Comparison of ENCODE assay signal across 12 mouse cellular contexts in genomic region chr9:120679822-120680426, GRCm38 (mm10).
A peak's percentile ranks its signal among the peaks of the same experiment; 100 is the strongest.
DNase-seq lines count a peak whose midpoint lies in the region; ATAC-seq lines count a peak whose summit lies in the region.
"Had no signal": no experiment of that assay in that cellular context is flagged by ENCODE, and none has a peak within 500 bp of the region (broad histone marks: within the 10 kb centered on the region; RNA-seq: fewer than 3 reads in every experiment).

No protein-coding gene starts in this region.

- H3K4me1 ChIP-seq in neural tube, embryonic 13.5 days (replicated peaks), result peaks cover 42% of the 10 kb centered on the region
- peaks cover 25% of the 10 kb centered on the region for H3K4me1 ChIP-seq in neural tube, embryonic 15.5 days
- H3K4me1 ChIP-seq in limb, embryonic 11.5 days (ENCODE audit: control insufficient read depth, insufficient read depth, low read length), result peaks cover 19% of the 10 kb centered on the region

- H3K27ac ChIP-seq in neural tube, embryonic 13.5 days (replicated peaks), result 0 out of 2 replicates have a peak overlapping the region, but pooled peaks have one; percentile 23
- H3K27ac ChIP-seq in neural tube, embryonic 15.5 days (replicated peaks), result no peak overlapping the region
- no peak overlapping the region for H3K27ac ChIP-seq in limb, embryonic 11.5 days (replicated peaks; ENCODE audit: low read depth, low read length)
- H3K27ac ChIP-seq: neural tube, embryonic 12.5 days had no signal

- no peak overlapping the region for H3K4me3 ChIP-seq in neural tube, embryonic 13.5 days
- no peak overlapping the region for H3K4me3 ChIP-seq in neural tube, embryonic 15.5 days (replicated peaks)
- no peak overlapping the region for H3K4me3 ChIP-seq in limb, embryonic 11.5 days (ENCODE audit: low read depth, low read length)
- H3K4me3 ChIP-seq: neural tube, embryonic 12.5 days had no signal

- no peak overlapping the region for H3K9ac ChIP-seq in neural tube, embryonic 13.5 days
- no peak overlapping the region for H3K9ac ChIP-seq in neural tube, embryonic 15.5 days (replicated peaks)
- no peak overlapping the region for H3K9ac ChIP-seq in limb, embryonic 11.5 days (ENCODE audit: low read length)
- H3K9ac ChIP-seq: forebrain, postnatal 0 days; neural tube, embryonic 12.5 days had no signal

- no peaks in the 10 kb centered on the region for H3K27me3 ChIP-seq in neural tube, embryonic 13.5 days
- no peaks in the 10 kb centered on the region; the same call in 1 of the 2 replicates for H3K27me3 ChIP-seq in neural tube, embryonic 15.5 days (replicated peaks)
- H3K27me3 ChIP-seq in limb, embryonic 11.5 days (ENCODE audit: control insufficient read depth, insufficient read depth, low read length), result no peaks in the 10 kb centered on the region
- H3K27me3 ChIP-seq: neural tube, embryonic 12.5 days had no signal

- peak; percentile 73 for DNase-seq in heart, adult 11 months
- no peak for DNase-seq in heart, adult 9 months (ENCODE audit: low spot score in 2 of 2)
- peak; percentile 43 for DNase-seq in limb, embryonic 11.5 days (ENCODE audit: low spot score)
- no peak for DNase-seq in right cerebral cortex, adult 2 months (ENCODE audit: low spot score in 2 of 2)
- no peak for DNase-seq in liver
- no peak for DNase-seq in left cerebral cortex, adult 18-20 months (ENCODE audit: low spot score in 2 of 2)
- DNase-seq: forebrain, postnatal 0 days; kidney, adult 18-20 months; right cerebral cortex, postnatal 14 days had no signal

- ATAC-seq in neural tube, embryonic 13.5 days (ENCODE audit: low read depth), result no peak
- no peak for ATAC-seq in neural tube, embryonic 15.5 days (ENCODE audit: low FRiP score)
- no peak for ATAC-seq in limb, embryonic 11.5 days (ENCODE audit: insufficient number of reproducible peaks, low FRiP score, low TSS enrichment, low read depth)
- ATAC-seq: forebrain, postnatal 0 days had no signal

- H3K36me3 ChIP-seq in neural tube, embryonic 13.5 days, result no peaks in the 10 kb centered on the region
- no peaks in the 10 kb centered on the region for H3K36me3 ChIP-seq in neural tube, embryonic 15.5 days
- no peaks in the 10 kb centered on the region for H3K36me3 ChIP-seq in limb, embryonic 11.5 days (ENCODE audit: control insufficient read depth, insufficient read depth, low read length)
- H3K36me3 ChIP-seq: neural tube, embryonic 12.5 days had no signal

- WGBS in neural tube, embryonic 13.5 days, result 53% methylated on average over 11 of the region's 11 CpGs
- 49% methylated on average over 11 of the region's 11 CpGs for WGBS in neural tube, embryonic 15.5 days
- WGBS in limb, embryonic 11.5 days, result 36% methylated on average over 11 of the region's 11 CpGs

- H3K4me2 ChIP-seq in neural tube, embryonic 13.5 days, result no peak overlapping the region
- no peak overlapping the region for H3K4me2 ChIP-seq in neural tube, embryonic 15.5 days
- no peak overlapping the region; the same call in 1 of the 2 replicates for H3K4me2 ChIP-seq in limb, embryonic 11.5 days (ENCODE audit: low read depth, severe bottlenecking)
- H3K4me2 ChIP-seq: neural tube, embryonic 12.5 days had no signal

- no peaks in the 10 kb centered on the region for H3K9me3 ChIP-seq in neural tube, embryonic 13.5 days
- H3K9me3 ChIP-seq in neural tube, embryonic 15.5 days (replicated peaks), result no peaks in the 10 kb centered on the region
- H3K9me3 ChIP-seq in limb, embryonic 11.5 days (ENCODE audit: control insufficient read depth, low read length), result no peaks in the 10 kb centered on the region
- H3K9me3 ChIP-seq: neural tube, embryonic 12.5 days had no signal

Comparison
In these comparisons a context has a peak if more than half of its experiments do, and no peak if none do; other contexts are left out.
1. DNase-seq: peak in heart, adult 11 months (single experiment) and limb, embryonic 11.5 days (single experiment); none in heart, adult 9 months (0 of 2), right cerebral cortex, adult 2 months (0 of 2), liver (single experiment) and left cerebral cortex, adult 18-20 months (0 of 2).